Mouse (Mus musculus) liver, embryonic 12.5 days (tissue): ENCODE results near the gene Pxk. TPM values are rescaled to one million over a fixed set of nuclear protein-coding genes. Genes with fewer than 3 reads are reported as not detected.
"Not testable (repeated sequence)": the region's sequence is repeated elsewhere in the genome, so short reads cannot be mapped to it uniquely, and the experiment has no call there.

Experiments
- ATAC-seq: fragments of 200-750 bp; cut with Nextera tagmentation; 2 replicates; pipeline ENCODE4 v1.8.0; 2017; ENCODE audit warnings: moderate number of reproducible peaks, mild to moderate bottlenecking, moderate library complexity
- H3K27ac ChIP-seq: fragments of 300-500 bp; sonication (generic); 2 replicates; pipeline ENCODE4 v1.5.1; 2016; ENCODE audit warnings: mild to moderate bottlenecking
- H3K27me3 ChIP-seq: fragments of 300-500 bp; sonication (generic); replicated peaks from 2 replicates; pipeline ENCODE4 v1.6.1; 2016; ENCODE audit warnings: mild to moderate bottlenecking, moderate library complexity
- H3K36me3 ChIP-seq: fragments of 300-500 bp; sonication (generic); 2 replicates; pipeline ENCODE4 v1.6.1; 2016; ENCODE audit warnings: mild to moderate bottlenecking, moderate library complexity
- H3K4me1 ChIP-seq: fragments of 300-500 bp; sonication (generic); 2 replicates; pipeline ENCODE4 v1.6.1; 2016
- H3K4me2 ChIP-seq: fragments of 300-500 bp; sonication (generic); 2 replicates; pipeline ENCODE4 v1.6.1; 2016; ENCODE audit warnings: mild to moderate bottlenecking, moderate library complexity
- H3K4me3 ChIP-seq: fragments of 300-500 bp; sonication (generic); 2 replicates; pipeline ENCODE4 v1.5.1; 2016; ENCODE audit warnings: mild to moderate bottlenecking, moderate library complexity
- H3K9ac ChIP-seq: fragments of 300-500 bp; sonication (generic); 2 replicates; pipeline ENCODE4 v1.6.1; 2016; ENCODE audit warnings: mild to moderate bottlenecking, moderate library complexity
- H3K9me3 ChIP-seq: fragments of 300-500 bp; sonication (generic); replicated peaks from 2 replicates; pipeline ENCODE4 v1.6.1; 2016; ENCODE audit warnings: mild to moderate bottlenecking, moderate library complexity
- WGBS: fragments of 180-500 bp; shearing (Covaris S2); methylation state at CpG from one replicate; pipeline ENCODE4 v1.1.7; 2016; ENCODE audit not compliant: insufficient replicate concordance; 5-methylcytosine and 5-hydroxymethylcytosine counted together
- polyA plus RNA-seq: library from polyadenylated mRNA; unstranded; fragments of >200 nt; fragmentation: Nextera tagmentation; extraction: Ambion mirVana; gene quantifications from 2 replicates; pipeline ENCODE4 v1.2.1, GENCODE M21; 2016

Gene Pxk
- polyA plus RNA-seq, 1 experiment from 2014 or later = 13.3 TPM

DNA sequence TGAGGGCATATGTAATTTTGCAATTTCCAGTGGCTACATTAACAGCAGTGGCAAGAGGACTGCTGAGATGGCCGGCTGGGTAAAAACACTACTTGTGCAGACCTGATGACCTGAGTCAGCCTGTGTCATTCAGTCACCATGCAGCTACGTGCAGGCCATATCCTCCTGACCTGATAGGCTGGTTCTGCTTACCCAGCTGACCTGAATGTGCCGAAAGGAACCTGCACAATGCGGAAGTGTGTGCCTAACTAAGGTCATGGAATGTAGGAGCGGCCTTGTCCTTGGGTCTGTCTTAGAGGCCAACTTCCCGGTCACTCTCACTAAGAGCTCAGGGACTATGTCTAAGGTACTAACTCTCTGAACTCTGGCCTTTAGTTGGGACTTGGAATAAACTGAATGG is 13.5 kb downstream of the Pxk start:
- Histone ChIP-seq H3K4me2 (no peak overlapping the region), H3K4me3 (no peak overlapping the region), H3K27ac (no peak overlapping the region), H3K9me3 (no peaks in the 10 kb centered on the region), H3K27me3 (no peaks in the 10 kb centered on the region), H3K36me3 (peaks cover 7% of the 10 kb centered on the region), H3K4me1 (no peaks in the 10 kb centered on the region), H3K9ac (no peak overlapping the region)
- WGBS = 83% methylated on average over 6 of the region's 6 CpGs
- ATAC-seq = no peak

DNA sequence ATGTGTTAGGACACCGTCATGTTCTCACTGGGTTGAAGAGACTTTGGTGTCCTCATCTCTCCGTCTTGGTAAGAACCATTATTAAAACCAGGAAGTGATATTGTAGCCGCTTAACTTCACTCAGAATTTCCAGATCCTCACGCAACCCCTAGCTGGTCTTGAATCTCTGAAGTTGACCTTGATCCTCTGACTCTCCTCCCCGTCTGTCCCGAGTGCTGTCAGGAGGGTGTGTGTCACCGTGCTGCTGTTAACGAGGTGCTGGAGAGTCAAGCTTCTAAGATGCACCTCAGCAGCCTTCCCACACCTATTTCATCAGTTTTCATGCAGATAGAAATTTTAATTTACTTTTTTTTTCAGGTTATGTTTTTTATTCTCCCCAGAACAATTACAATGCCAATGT is 14.0 kb downstream of the Pxk start:
- no peak overlapping the region for H3K4me2 ChIP-seq
- peaks cover 3% of the 10 kb centered on the region; the same call in 1 of the 2 replicates for H3K36me3 ChIP-seq
- no peaks in the 10 kb centered on the region for H3K4me1 ChIP-seq
- no peak overlapping the region for H3K9ac ChIP-seq
- H3K9me3 ChIP-seq = no peaks in the 10 kb centered on the region
- no peaks in the 10 kb centered on the region for H3K27me3 ChIP-seq
- no peak for ATAC-seq
- WGBS = 75% methylated on average over 8 of the region's 8 CpGs
- H3K27ac ChIP-seq = no peak overlapping the region
- H3K4me3 ChIP-seq = no peak overlapping the region

DNA sequence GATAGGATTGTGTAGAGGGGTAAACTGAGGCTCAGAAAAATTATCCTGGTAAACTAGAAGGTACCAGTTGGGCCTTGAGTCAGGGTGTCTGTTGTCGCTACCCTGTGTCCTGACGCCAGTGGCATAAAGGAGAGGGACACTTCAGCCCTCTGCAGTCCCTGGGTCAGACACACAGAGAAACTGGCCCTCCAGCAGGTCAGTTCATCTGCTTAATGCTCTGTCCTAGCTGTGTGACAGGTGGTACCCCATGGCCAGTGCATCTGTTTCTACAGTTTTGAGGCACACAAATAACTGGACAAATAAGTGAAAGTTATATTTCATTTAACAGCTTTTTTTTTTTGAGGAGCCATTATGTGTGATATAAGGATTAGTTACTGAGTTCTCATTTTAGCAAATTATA is 15.6 kb downstream of the Pxk start:
- Histone ChIP-seq H3K9me3 (no peaks in the 10 kb centered on the region), H3K4me2 (no peak overlapping the region), H3K27me3 (no peaks in the 10 kb centered on the region), H3K27ac (no peak overlapping the region), H3K9ac (no peak overlapping the region), H3K4me3 (no peak overlapping the region), H3K4me1 (no peaks in the 10 kb centered on the region), H3K36me3 (no peaks in the 10 kb centered on the region)
- no peak for ATAC-seq
- 88% methylated on average over 2 of the region's 2 CpGs for WGBS

DNA sequence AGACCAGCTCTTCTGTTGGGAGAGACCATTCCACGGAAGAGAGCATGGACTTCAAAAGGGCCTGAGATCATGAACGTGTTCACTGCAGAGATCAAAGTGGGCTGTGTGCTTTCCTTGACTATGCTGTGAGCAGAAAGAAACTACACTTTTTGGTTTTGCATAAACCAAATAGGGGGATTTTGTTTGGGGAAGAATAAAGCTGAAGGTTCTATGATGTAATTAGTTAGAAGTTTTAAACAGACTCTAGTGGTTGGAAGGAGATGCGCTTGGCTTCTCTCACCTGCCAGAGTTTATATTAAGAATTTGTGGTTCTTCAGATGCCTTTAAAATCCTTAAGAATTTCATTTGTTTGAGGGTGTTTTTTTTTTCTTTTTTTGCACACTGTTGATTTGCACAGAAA is 16.3 kb downstream of the Pxk start:
- Histone ChIP-seq H3K27me3 (no peaks in the 10 kb centered on the region), H3K9me3 (no peaks in the 10 kb centered on the region), H3K9ac (no peak overlapping the region), H3K4me2 (no peak overlapping the region), H3K4me1 (no peaks in the 10 kb centered on the region), H3K36me3 (no peaks in the 10 kb centered on the region), H3K4me3 (no peak overlapping the region), H3K27ac (no peak overlapping the region)
- 79% methylated on average over 3 of the region's 3 CpGs for WGBS
- ATAC-seq = no peak

DNA sequence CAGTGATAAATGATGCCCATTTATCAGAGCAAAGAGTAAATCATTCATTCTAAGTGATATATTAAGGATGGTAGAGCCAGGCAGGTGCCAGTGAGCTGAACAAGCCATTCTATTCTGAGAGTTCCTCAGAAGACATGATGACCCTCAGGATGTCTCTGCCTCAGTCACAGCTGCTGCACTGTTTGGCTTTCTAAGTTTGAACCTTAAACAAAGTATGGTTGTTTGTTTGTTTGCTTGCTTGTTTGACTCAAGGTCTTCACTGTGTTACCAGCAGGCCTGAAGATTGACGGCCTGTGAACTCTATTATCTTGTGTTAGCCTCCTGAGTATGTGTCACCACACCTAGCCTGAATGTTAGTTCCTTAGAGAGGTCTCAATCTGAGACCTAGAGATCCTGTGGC is 16.7 kb downstream of the Pxk start:
- 65% methylated on average over 1 of the region's 1 CpGs for WGBS
- no peaks in the 10 kb centered on the region for H3K9me3 ChIP-seq
- H3K4me3 ChIP-seq = no peak overlapping the region
- no peak for ATAC-seq
- H3K4me1 ChIP-seq = no peaks in the 10 kb centered on the region
- H3K27ac ChIP-seq = no peak overlapping the region
- H3K4me2 ChIP-seq = no peak overlapping the region
- H3K9ac ChIP-seq = no peak overlapping the region
- no peaks in the 10 kb centered on the region for H3K36me3 ChIP-seq
- H3K27me3 ChIP-seq = no peaks in the 10 kb centered on the region

DNA sequence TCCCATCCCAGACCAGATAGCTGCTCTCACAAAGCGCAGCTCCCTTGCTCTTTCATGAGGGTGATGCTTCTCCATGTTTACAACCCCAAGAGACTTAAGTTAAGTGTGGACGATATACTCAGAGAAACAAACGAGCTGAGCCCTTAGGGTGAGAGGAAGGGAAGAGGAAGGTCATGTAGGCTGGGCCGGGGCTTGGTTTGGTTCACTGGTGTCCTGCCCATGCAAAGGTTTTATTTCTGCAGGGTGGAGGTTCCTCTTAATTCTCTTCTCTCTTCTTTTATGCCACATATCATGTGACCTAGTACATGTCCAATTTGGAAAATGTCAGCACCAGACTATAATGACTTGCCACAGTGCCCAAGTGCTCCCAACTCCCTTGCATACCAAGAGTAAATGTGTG is 17.8 kb downstream of the Pxk start:
- Histone ChIP-seq H3K27me3 (no peaks in the 10 kb centered on the region), H3K4me2 (no peak overlapping the region), H3K4me3 (no peak overlapping the region), H3K27ac (no peak overlapping the region), H3K9ac (no peak overlapping the region), H3K9me3 (no peaks in the 10 kb centered on the region), H3K4me1 (no peaks in the 10 kb centered on the region), H3K36me3 (no peaks in the 10 kb centered on the region)
- no peak for ATAC-seq
- WGBS = 68% methylated on average over 4 of the region's 4 CpGs

DNA sequence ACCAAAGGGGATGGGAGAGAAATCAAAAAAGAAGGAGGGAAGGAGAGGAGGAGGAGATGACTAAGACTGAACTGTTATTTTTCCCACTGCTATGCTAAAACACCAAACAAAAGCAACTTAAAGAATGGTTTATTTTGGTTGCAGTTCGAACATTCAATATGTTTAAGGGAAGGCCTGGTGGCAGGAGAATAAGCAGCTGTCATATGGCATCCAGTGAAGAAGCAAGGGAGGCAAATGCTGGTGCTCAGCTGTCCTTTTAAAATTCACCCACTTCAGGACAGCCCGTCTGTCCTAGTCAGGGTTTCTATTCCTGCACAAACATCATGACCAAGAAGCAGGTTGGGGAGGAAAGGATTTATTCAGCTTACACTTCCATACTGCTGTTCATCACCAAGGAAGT is 19.4 kb downstream of the Pxk start:
- Histone ChIP-seq H3K4me3 (no peak overlapping the region), H3K4me2 (no peak overlapping the region), H3K4me1 (no peaks in the 10 kb centered on the region), H3K27ac (no peak overlapping the region), H3K27me3 (no peaks in the 10 kb centered on the region), H3K9ac (no peak overlapping the region), H3K9me3 (no peaks in the 10 kb centered on the region), H3K36me3 (peaks cover 4% of the 10 kb centered on the region; the same call in 1 of the 2 replicates)
- no peak for ATAC-seq
- 63% methylated on average over 2 of the region's 2 CpGs for WGBS

DNA sequence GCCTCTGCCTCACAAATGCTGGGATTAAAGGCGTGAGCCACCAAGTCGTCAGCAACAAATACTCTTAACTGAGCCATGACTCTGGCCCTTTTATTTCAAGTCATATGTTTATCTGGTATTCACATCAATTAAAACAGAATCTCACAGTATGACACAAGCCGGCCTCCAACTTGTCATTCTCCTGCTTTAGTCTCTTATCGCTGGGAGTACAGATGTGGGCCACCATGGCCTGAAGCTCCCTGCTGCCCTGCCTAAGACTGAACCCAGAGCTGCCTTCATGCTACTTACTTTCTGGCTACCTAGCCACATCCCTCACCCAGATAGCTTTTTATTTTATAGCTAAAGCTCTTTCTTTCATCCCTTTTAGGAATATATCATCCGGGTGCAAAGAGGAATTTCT is 21.4 kb downstream of the Pxk start:
- Histone ChIP-seq H3K9ac (no peak overlapping the region), H3K4me1 (no peaks in the 10 kb centered on the region), H3K4me3 (no peak overlapping the region), H3K36me3 (peaks cover 13% of the 10 kb centered on the region), H3K27me3 (no peaks in the 10 kb centered on the region), H3K4me2 (no peak overlapping the region), H3K9me3 (no peaks in the 10 kb centered on the region), H3K27ac (no peak overlapping the region)
- 69% methylated on average over 5 of the region's 5 CpGs for WGBS
- ATAC-seq = no peak

DNA sequence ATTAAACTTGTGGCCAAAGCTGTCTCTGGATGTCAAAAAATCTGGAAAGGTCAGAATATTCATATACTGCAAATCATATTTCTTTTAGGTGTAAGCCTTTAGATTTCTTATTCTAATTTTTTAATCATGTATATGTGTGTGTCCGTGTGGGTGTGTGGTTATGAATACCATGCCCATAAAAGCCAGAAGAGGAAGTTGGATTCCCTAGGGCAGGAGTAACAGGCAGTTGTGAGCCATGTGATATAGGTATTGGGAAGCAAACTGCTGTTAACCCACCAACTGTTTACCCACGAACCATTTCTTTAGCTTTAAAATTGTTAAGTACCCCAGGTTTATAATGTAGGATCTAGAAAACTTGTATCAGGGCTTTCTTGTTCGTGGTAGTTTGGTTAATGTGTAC is 21.9 kb downstream of the Pxk start:
- no peaks in the 10 kb centered on the region for H3K27me3 ChIP-seq
- H3K4me2 ChIP-seq = no peak overlapping the region
- no peak for ATAC-seq
- peaks cover 13% of the 10 kb centered on the region for H3K36me3 ChIP-seq
- no peaks in the 10 kb centered on the region for H3K9me3 ChIP-seq
- WGBS = 47% methylated on average over 3 of the region's 3 CpGs
- H3K4me1 ChIP-seq = no peaks in the 10 kb centered on the region
- no peak overlapping the region for H3K4me3 ChIP-seq
- no peak overlapping the region for H3K9ac ChIP-seq
- H3K27ac ChIP-seq = no peak overlapping the region

DNA sequence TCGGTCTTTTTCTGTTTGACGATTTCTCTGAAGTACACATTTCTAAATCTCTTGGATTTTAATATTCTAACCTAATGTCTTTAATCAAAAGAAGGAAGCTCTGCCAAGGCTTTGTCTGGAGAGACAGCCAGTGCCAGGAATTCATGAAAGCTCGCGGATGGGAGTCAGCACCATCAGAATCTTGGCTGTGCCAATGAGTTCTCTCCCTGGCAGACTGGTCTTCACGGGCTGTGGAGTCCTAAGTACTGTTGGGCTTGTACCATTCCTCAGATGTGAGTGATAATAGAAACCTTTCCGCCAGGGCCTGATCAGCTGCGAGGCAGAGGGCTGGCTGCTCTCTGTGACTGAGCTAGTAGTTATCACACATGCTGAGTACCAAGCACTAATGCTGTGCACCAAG is 25.1 kb downstream of the Pxk start:
- peaks cover 16% of the 10 kb centered on the region for H3K36me3 ChIP-seq
- no peak overlapping the region for H3K27ac ChIP-seq
- no peak overlapping the region for H3K4me3 ChIP-seq
- no peaks in the 10 kb centered on the region for H3K9me3 ChIP-seq
- no peaks in the 10 kb centered on the region for H3K4me1 ChIP-seq
- ATAC-seq = no peak
- no peaks in the 10 kb centered on the region for H3K27me3 ChIP-seq
- no peak overlapping the region for H3K4me2 ChIP-seq
- 88% methylated on average over 7 of the region's 7 CpGs for WGBS
- no peak overlapping the region for H3K9ac ChIP-seq

DNA sequence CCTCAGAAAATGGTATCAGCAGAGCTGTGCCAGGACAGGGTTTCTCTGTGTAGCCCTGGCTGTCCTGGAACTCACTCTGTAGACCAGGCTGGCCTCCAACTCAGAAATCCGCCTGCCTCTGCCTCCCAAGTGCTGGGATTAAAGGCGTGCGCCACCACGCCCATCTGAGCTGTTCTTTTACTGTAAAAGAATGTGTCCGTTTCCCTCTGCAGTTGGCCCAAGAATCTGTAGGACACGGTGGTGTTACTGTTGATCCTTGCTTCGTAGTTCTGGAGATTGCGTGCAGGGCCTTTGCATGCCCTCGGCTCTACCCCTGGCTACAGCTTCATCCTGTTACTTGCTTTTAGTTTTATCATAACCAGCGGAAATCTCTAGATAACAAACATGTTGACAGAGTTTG is 25.6 kb downstream of the Pxk start:
- H3K4me1 ChIP-seq, H3K4me2 ChIP-seq, H3K4me3 ChIP-seq, H3K9ac ChIP-seq, H3K27me3 ChIP-seq, H3K9me3 ChIP-seq, ATAC-seq, H3K27ac ChIP-seq: not testable (repeated sequence)
- peaks cover 16% of the 10 kb centered on the region for H3K36me3 ChIP-seq
- 81% methylated on average over 10 of the region's 10 CpGs for WGBS

DNA sequence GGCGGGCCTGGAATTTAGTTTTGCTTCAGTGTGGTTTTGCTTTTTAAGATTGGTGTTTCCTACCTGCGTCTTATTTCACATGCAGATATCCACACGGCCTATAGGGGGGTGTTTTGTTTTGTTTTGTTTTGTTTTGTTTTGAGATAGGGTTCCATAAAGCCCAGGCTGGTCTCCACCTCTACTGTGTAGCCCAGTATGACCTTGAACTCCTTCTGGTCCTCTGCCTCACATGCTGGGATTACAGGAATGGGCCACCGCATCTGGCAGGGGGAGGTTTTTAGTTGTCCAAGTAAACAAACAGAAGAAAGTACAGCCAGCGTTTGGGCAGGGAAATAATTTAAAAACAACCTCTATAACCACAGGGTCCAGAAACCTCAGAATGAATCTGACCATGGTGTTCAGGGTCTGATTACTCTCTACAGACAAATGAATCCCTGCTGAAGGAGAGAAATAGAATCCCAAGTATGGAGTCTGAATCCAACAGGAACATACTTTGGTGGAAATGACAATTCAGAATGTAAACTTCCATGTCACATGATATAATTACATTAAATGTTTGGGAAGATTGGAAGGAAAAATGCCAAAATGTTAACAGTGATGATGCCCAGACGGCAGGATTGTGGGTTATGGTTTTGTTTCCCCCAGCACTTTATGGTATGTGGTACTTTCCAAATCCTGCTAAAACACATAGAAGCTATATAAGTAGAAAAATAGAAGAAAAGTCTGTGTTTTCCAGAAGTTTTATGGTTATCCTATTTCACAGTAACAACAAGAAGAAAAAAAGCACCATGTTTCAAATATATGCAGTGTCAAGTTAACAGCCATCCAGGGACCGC is 26.3 kb downstream of the Pxk start:
- Histone ChIP-seq H3K9me3 (no peaks in the 10 kb centered on the region), H3K27me3 (no peaks in the 10 kb centered on the region), H3K4me1 (no peaks in the 10 kb centered on the region), H3K9ac (no peak overlapping the region), H3K27ac (no peak overlapping the region), H3K36me3 (peaks cover 16% of the 10 kb centered on the region), H3K4me3 (no peak overlapping the region), H3K4me2 (no peak overlapping the region)
- no peak for ATAC-seq
- WGBS = 77% methylated on average over 7 of the region's 7 CpGs

DNA sequence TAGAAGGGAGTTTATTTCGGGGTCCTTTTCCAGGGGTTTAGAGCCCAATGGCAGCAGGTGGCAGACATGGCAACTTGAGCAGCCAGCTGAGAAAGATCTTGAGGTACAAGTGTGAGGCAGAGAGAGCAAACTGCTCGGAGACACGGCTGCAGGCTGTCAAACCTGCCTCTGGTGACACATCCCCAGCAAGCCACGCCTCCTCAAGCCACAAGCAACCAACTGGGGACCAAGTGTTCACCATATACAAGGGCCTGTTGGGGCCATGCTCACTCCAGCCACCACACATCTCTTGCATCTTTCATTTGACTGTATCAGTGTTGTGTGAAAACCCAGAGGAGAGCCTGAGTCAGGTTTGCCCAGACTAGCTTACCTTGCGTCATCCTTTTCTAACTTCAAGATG is 30.0 kb downstream of the Pxk start:
- Histone ChIP-seq H3K9me3 (no peaks in the 10 kb centered on the region), H3K4me1 (no peaks in the 10 kb centered on the region), H3K4me2 (no peak overlapping the region), H3K4me3 (no peak overlapping the region), H3K27ac (no peak overlapping the region), H3K9ac (no peak overlapping the region), H3K36me3 (peaks cover 27% of the 10 kb centered on the region), H3K27me3 (no peaks in the 10 kb centered on the region)
- no peak for ATAC-seq
- WGBS = 62% methylated on average over 5 of the region's 5 CpGs
